Mouse (Mus musculus): ENCODE data around the gene Degs2. TPM values are rescaled to one million over a fixed set of nuclear protein-coding genes. Genes with fewer than 3 reads are reported as not detected.
"Not testable (repeated sequence)": the region's sequence is repeated elsewhere in the genome, so short reads cannot be mapped to it uniquely, and the experiment has no call there.

The Degs2 gene
- not detected for total RNA-seq (2021)
- long read RNA-seq, experiment 1, result 0 reads
- long read RNA-seq, experiment 2, partial matches to known transcripts, result 0 of 1 reads
- long read RNA-seq, experiment 2, other reads (novel, unspliced or antisense), result 0 of 1 reads

- DNase-seq, result no peak
These were observed at the start of gene Degs2 for GRCm38 (mm10) chr12:108702185-108702584. Gene Degs2 (minus strand): TSS chr12:108702315.

- no peak for DNase-seq
These were observed 49.7 kb upstream of the Degs2 start for GRCm38 (mm10) chr12:108751790-108752189.

GRCm38 (mm10) chr12:108750226-108750625 is 48.1 kb upstream of the Degs2 start:
- no peak for DNase-seq

- DNase-seq, result no peak
These were observed 47.3 kb upstream of the Degs2 start for GRCm38 (mm10) chr12:108749454-108749853.

- DNase-seq, result no peak
These were observed 46.9 kb upstream of the Degs2 start for GRCm38 (mm10) chr12:108749019-108749418.

- DNase-seq, result no peak
These were observed 43.9 kb upstream of the Degs2 start for GRCm38 (mm10) chr12:108745990-108746389.

- DNase-seq, result no peak
These were observed 40.1 kb upstream of the Degs2 start for GRCm38 (mm10) chr12:108742241-108742640.

- no peak for DNase-seq
These were observed 39.4 kb upstream of the Degs2 start for GRCm38 (mm10) chr12:108741472-108741871.

- no peak for DNase-seq
These were observed 36.6 kb upstream of the Degs2 start for GRCm38 (mm10) chr12:108738745-108739144.

GRCm38 (mm10) chr12:108737838-108738237 is 35.7 kb upstream of the Degs2 start:
- no peak for DNase-seq

- no peak for DNase-seq
These were observed 32.3 kb upstream of the Degs2 start for GRCm38 (mm10) chr12:108734386-108734785.

GRCm38 (mm10) chr12:108723841-108724240 is 21.7 kb upstream of the Degs2 start:
- no peak for DNase-seq

GRCm38 (mm10) chr12:108722464-108722863 is 20.3 kb upstream of the Degs2 start:
- no peak for DNase-seq

- DNase-seq, result no peak
These were observed 16.4 kb upstream of the Degs2 start for GRCm38 (mm10) chr12:108718485-108718884.

- DNase-seq, result no peak
These were observed 13.7 kb upstream of the Degs2 start for GRCm38 (mm10) chr12:108715854-108716253.

- DNase-seq, result not testable (repeated sequence)
These were observed 11.9 kb upstream of the Degs2 start for GRCm38 (mm10) chr12:108713972-108714371.

GRCm38 (mm10) chr12:108712481-108712880 is 10.4 kb upstream of the Degs2 start:
- no peak for DNase-seq

- no peak for DNase-seq
These were observed 8.9 kb upstream of the Degs2 start for GRCm38 (mm10) chr12:108710861-108711615.

- no peak for DNase-seq
These were observed 8.1 kb upstream of the Degs2 start for GRCm38 (mm10) chr12:108709964-108710765.

GRCm38 (mm10) chr12:108709386-108709785 is 7.3 kb upstream of the Degs2 start:
- no peak for DNase-seq

- DNase-seq, result no peak
These were observed 4.0 kb upstream of the Degs2 start for GRCm38 (mm10) chr12:108706129-108706528.

- DNase-seq, result no peak
These were observed 3.4 kb upstream of the Degs2 start for GRCm38 (mm10) chr12:108705486-108705885.

- no peak for DNase-seq
These were observed 894 bp downstream of the Degs2 start for GRCm38 (mm10) chr12:108701221-108701620.

Data from adrenal gland, postnatal 10 days (tissue).